In genomic region chr5:96824769-96825327, GRCm38 (mm10) we compare ENCODE assay signal across 13 mouse cellular contexts.
"Had no signal": no experiment of that assay in that cellular context is flagged by ENCODE, and none has a peak within 500 bp of the region (broad histone marks: within the 10 kb centered on the region; RNA-seq: fewer than 3 reads in every experiment).

No protein-coding gene starts in this region.

- DNase-seq: kidney, adult 2 months; kidney, postnatal 14 days; kidney, postnatal 4 days; liver, embryonic 13.5 days; lung, adult 2 months; lung, postnatal 14 days; lung, postnatal 4 days; midbrain, embryonic 14.5 days; right cerebral cortex, adult 18-20 months; right cerebral cortex, postnatal 14 days; right cerebral cortex, postnatal 4 days; thymus, adult 2 months; thymus, postnatal 25 days had no signal
